Mouse (Mus musculus): ENCODE data around the gene Zfp560.
A peak's percentile ranks its signal among the peaks of the same experiment; 100 is the strongest.
"Not testable (repeated sequence)": the region's sequence is repeated elsewhere in the genome, so short reads cannot be mapped to it uniquely, and the experiment has no call there.

Zfp560 gene

DNA sequence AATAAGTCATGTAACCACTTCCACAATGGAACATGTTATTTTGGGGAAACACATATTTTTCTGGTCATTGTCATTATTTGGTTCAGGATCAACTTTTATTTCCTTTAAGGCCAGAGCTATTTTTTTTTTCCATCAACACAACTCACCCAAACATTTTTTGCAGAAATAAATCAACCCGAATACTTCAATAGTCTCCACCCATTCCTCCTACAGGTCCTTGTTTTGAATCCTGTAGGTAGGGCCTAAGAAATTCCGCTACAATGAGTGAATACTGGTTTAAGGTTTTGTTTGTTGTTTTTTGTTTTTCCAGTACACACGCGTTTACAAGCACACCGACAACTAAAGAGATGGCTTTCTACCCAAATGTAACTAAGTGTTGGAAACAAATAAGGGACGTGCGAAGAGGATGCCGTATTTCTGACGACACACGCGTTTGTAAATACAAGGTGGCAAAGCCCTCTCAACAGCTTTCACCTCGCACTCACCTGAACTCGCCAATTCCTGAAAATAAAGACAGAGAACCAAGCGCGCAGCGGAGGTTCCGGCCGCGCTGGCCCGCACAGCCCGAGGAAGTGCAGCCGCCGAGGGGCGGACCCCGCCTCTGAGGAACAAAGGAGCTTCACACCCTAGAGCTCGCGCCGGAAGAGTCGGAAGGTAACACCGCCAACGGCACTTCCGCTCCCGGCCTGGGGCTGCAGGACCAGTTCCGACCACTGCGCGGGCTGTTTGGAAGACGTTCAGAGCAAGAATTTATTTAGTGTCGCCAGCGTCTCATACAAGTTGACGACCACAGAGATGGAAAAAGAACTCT, at the start of gene Zfp560:
TSS of gene Zfp560 (minus strand) at position 646 of the 811 bp plus-strand sequence.
- DNase-seq (ENCODE audit: low spot score): peak; percentile 85

DNA sequence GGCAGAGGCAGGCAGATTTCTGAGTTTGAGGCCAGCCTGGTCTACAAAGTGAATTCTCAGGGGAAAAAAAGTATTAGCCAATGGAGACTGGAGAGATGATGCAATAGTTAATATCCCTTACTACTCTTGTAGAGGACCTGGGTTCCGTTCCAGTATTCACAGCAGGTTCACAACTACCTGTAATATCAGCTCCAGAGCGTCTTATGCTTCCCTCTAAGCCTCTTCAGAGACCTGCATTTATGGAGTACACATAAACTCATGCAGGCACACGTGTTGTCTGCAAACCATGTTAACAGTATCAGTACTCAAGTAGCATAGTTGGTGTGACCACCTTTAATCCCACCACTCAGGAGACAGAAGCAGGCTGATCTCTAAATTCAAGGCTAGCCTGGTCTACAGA, 45.0 kb upstream of the Zfp560 start:
- no peak for DNase-seq (ENCODE audit: low spot score)

DNA sequence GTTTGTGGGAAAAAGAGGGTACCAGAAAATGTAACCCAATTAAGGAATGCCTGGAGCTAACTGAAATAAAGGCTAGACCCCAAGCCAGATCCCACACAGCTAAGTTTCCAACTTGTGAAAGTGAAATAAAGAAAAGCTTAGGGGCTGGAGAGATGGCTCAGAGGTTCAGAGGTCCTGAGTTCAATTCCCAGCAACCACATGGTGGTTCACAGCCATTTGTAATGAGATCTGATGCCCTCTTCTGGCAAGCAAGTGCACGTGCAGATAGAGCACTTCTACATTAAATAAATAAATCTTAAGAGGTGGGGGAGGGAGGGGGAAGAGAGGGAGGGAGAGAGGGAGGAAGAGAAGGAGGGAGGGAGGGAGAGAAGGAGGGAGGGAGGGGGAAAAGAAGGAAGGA, 26.5 kb upstream of the Zfp560 start:
- DNase-seq (ENCODE audit: low spot score): no peak

DNA sequence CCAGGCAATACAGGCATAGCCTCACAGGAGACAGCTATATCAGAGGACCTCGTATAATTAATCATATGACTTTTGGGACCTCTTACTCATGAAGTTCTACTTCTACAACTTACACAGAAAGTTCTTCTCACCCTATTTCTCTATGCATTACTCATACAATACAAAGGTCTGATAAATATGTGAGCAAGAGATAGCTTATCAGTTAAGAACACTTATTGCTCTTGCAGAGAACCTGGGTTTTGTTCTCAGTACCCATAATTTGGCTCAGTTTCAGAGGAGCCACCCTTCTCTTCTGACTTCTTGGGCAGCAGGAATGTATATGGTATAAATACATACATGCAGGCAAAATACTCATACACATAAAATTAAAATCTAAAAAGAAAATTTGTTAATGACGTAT, 24.3 kb upstream of the Zfp560 start:
- no peak for DNase-seq (ENCODE audit: low spot score)

DNA sequence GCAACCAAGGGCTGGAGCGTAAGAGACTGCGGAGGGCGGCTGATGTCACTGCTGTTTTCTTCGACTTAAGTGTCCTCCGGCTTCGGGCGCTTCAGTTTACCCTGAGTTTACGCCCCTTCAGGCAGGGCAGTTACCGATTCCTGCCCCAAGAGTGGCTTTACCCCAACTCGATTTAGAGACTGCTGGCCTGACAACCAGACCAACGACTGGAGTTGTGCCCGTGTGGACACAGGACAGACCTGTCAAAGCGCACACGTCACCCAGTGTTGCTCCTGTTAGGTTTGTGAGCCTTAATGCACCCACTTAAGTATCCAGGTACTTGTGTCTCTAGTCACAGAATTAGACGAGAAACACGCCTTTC, 346 bp upstream of the Zfp560 start:
- DNase-seq (ENCODE audit: low spot score): no peak

DNA sequence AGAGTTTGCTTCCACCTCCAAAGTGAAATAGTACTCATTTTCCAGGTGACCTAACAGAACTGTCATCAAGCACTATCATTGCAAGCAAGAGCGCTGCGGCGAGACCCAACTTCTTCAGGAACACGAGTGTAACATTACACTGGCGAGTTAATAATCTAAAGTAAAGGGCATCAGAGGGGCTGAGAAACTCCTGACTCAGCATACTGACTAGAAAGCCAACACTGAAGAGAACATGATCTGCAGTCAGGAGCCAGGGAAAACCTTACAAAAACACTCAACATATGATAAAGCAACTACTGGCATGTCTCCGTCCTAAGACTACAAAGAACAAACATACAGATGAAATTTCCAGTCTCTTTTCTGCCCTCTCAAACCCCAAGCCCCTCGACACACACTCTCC, 1.3 kb downstream of the Zfp560 start:
- DNase-seq (ENCODE audit: low spot score): no peak

DNA sequence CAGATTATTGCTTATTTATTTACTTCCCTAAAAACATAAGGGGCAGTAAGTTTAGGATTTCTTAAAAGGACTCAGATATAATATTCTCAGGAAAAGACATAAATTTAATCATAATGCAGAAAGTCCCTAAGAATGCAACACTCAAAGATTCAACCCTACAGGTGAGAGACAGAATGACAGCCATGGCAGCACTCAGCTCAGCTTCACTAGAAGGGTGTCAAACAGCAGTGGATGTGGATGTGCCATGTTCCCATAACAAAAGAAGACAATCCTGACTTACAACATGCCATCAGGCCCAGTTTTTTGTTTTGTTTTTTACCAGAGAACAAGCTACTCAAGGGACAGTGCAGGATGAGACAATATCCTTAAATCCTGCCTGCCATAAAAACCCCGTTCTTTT, 10.3 kb downstream of the Zfp560 start:
- no peak for DNase-seq (ENCODE audit: low spot score)

DNA sequence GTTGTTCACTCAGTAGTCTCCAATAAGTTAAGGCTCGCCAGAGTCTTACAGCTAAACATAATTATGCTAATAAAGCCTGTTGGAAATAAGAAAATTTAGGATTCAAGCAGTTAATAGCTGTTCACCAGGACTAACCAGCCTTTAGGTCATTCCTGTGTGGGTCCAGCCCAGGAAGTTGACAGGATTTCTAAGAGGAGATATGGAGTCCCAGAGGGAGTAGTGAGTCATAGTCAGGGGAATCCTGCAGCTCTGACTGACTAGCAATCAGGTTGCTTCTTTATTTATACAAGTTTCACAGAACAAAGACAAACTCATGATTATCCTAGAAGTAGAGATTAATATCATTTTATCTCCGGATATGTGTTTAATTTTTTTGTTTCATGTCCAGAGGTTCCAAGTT, 17.7 kb downstream of the Zfp560 start:
- DNase-seq (ENCODE audit: low spot score): no peak

DNA sequence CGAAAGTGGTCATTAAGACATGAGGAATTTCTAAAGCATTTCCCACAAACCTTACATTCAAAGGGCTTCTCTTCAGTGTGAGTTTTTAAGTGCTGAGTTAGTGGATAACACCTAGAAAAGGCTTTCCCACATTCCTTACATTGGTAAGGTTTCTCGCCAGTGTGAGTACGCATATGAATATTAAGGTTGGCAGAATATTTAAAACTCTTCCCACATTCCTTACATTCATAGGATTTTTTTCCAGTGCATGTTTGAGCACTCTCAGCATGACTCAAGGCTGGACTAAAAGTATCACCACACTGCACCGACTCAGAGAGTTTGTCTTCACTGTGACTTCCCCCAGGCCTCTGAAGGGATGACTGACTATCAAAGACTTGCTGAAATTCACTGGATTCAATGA, 36.5 kb downstream of the Zfp560 start:
- DNase-seq (ENCODE audit: low spot score): no peak

DNA sequence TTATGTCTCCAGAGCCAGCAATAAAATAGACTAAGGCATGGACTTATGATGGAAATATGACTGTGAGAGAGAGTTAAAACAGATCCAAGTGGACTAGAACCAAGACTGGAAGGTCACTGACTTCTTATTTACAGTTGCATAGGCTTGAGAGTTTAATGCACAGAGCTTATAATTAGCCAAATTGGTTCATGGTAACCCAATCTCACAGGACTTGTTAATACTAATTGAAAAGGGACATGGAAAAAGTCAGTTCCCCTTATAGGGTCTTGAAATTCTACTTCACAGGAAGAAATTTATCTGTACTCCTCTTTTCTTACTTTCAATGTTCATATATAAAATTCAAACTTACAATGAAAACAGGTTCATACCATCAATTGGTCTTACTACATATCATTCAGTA, 49.0 kb downstream of the Zfp560 start, which contains the start of gene Olfr18:
TSS of gene Olfr18 (minus strand) at position 101 of the 400 bp plus-strand sequence.
- DNase-seq (ENCODE audit: low spot score): no peak

DNA sequence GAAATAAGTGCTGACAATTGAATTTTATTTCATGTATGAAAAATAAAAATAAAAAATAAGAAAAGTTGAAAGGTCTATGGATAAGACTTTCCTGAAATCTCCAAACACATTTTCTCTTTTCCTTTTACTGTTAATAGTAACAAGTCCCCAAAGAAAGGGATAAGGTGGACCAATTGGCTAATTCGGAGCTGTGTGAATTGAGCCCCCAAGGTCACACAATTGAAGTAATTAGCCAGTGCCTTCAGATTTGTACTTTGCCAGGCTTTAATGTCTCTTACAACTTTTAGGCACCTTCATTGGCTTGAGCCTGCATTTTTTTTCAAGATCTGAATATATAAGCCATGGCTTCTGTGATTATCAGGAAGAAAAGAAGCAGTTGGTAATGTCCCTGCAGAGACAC, 86.7 kb downstream of the Zfp560 start, which contains the start of gene Olfr873:
TSS of gene Olfr873 (plus strand) at position 301 of the 400 bp plus-strand sequence.
- no peak for DNase-seq (ENCODE audit: low spot score)

DNA sequence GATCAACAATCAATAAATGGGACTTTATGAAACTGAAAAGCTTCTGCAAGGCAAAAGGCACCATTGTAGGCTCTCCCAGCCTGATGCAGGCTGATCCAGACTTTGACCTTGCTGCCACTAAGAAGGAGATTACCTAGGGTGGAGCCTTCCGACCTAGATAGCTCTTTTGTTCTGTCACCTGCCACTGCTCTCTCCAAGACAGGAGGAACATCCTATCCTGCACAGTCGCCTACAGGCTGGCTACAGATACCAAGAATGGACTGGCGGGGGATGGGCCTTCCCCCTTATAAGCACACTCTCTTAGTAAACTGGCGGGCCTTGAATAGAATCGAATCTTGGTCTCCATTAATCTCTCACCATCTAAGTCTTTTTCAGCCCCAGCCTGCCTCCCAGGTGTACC, 89.4 kb downstream of the Zfp560 start:
- not testable (repeated sequence) for DNase-seq (ENCODE audit: low spot score)
